In the genomic region with DNA sequence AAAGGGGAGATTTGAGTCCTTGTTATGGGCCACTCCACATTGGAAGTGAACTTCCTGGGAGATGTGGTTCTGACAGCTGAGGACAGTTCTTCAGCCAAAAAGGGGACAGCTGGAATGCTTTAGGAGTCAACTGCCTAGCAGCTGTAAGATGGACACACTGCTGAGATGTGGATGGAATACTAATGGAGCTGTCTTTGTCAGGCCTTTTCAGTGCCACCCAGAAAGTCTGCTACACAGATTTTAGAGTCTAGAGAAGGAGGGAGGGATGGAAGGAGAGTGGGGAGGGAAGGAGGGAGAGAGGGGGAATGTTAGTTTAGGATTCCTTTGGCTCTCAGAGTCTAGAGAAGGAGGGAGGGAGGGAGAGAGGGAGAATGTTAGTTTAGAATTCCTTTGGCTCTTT, we compare ENCODE assay signal across 23 mouse cellular contexts.
DNase-seq lines count a peak whose midpoint lies in the region; ATAC-seq and TF ChIP-seq lines count a peak whose summit lies in the region.
"Had no signal": no experiment of that assay in that cellular context is flagged by ENCODE, and none has a peak within 500 bp of the region (broad histone marks: within the 10 kb centered on the region; RNA-seq: fewer than 3 reads in every experiment).

No protein-coding gene starts in this region.

- no peaks in the 10 kb centered on the region for H3K4me1 ChIP-seq in embryonic facial prominence, embryonic 14.5 days (ENCODE audit: control insufficient read depth, insufficient read depth, low read length)
- no peaks in the 10 kb centered on the region for H3K4me1 ChIP-seq in embryonic facial prominence, embryonic 10.5 days
- H3K4me1 ChIP-seq in kidney, embryonic 14.5 days (ENCODE audit: control insufficient read depth, insufficient read depth, low read length), result no peaks in the 10 kb centered on the region
- no peaks in the 10 kb centered on the region for H3K4me1 ChIP-seq in midbrain, postnatal 0 days (ENCODE audit: insufficient read depth, low read length)
- no peaks in the 10 kb centered on the region for H3K4me1 ChIP-seq in midbrain, embryonic 13.5 days (replicated peaks)
- H3K4me1 ChIP-seq: embryonic facial prominence, embryonic 13.5 days; heart, embryonic 10.5 days; limb, embryonic 15.5 days; liver, embryonic 15.5 days; stomach, embryonic 15.5 days had no signal

- no peak overlapping the region for H3K27ac ChIP-seq in embryonic facial prominence, embryonic 14.5 days (replicated peaks; ENCODE audit: low read depth, low read length)
- H3K27ac ChIP-seq in embryonic facial prominence, embryonic 10.5 days (replicated peaks), result no peak overlapping the region
- no peak overlapping the region for H3K27ac ChIP-seq in kidney, embryonic 14.5 days (ENCODE audit: low read depth, low read length)
- H3K27ac ChIP-seq in midbrain, postnatal 0 days (ENCODE audit: low read depth, low read length), result no peak overlapping the region
- no peak overlapping the region for H3K27ac ChIP-seq in midbrain, embryonic 13.5 days
- H3K27ac ChIP-seq: embryonic facial prominence, embryonic 13.5 days; gastrocnemius, adult 2 months; heart, embryonic 10.5 days; limb, embryonic 15.5 days; liver, embryonic 15.5 days; stomach, embryonic 15.5 days had no signal

- no peaks in the 10 kb centered on the region for H3K9me3 ChIP-seq in embryonic facial prominence, embryonic 14.5 days (ENCODE audit: control insufficient read depth, low read length)
- 0 out of 2 replicates have a peak, but pooled peaks cover 2% of the 10 kb centered on the region for H3K9me3 ChIP-seq in embryonic facial prominence, embryonic 10.5 days
- no peaks in the 10 kb centered on the region for H3K9me3 ChIP-seq in kidney, embryonic 14.5 days (ENCODE audit: control insufficient read depth, low read length)
- no peaks in the 10 kb centered on the region for H3K9me3 ChIP-seq in midbrain, postnatal 0 days (ENCODE audit: low read length)
- no peaks in the 10 kb centered on the region for H3K9me3 ChIP-seq in midbrain, embryonic 13.5 days
- H3K9me3 ChIP-seq: embryonic facial prominence, embryonic 13.5 days; heart, embryonic 10.5 days; limb, embryonic 15.5 days; liver, embryonic 15.5 days; stomach, embryonic 15.5 days had no signal

- no peaks in the 10 kb centered on the region for H3K27me3 ChIP-seq in embryonic facial prominence, embryonic 14.5 days (replicated peaks; ENCODE audit: control insufficient read depth, insufficient read depth, low read length)
- no peaks in the 10 kb centered on the region for H3K27me3 ChIP-seq in embryonic facial prominence, embryonic 10.5 days (replicated peaks; ENCODE audit: low read depth, poor library complexity, severe bottlenecking)
- H3K27me3 ChIP-seq in kidney, embryonic 14.5 days (ENCODE audit: control insufficient read depth, insufficient read depth, low read length), result no peaks in the 10 kb centered on the region
- H3K27me3 ChIP-seq in midbrain, postnatal 0 days (ENCODE audit: insufficient read depth, low read length), result no peaks in the 10 kb centered on the region
- H3K27me3 ChIP-seq in midbrain, embryonic 13.5 days, result no peaks in the 10 kb centered on the region
- H3K27me3 ChIP-seq: embryonic facial prominence, embryonic 13.5 days; limb, embryonic 15.5 days; liver, embryonic 15.5 days; stomach, embryonic 15.5 days had no signal

- no peak overlapping the region for H3K4me3 ChIP-seq in embryonic facial prominence, embryonic 14.5 days (ENCODE audit: low read depth, low read length)
- no peak overlapping the region for H3K4me3 ChIP-seq in embryonic facial prominence, embryonic 10.5 days
- no peak overlapping the region for H3K4me3 ChIP-seq in kidney, embryonic 14.5 days (ENCODE audit: low read length)
- H3K4me3 ChIP-seq in midbrain, postnatal 0 days (ENCODE audit: low read depth, low read length), result no peak overlapping the region
- no peak overlapping the region for H3K4me3 ChIP-seq in midbrain, embryonic 13.5 days (replicated peaks)
- H3K4me3 ChIP-seq: embryonic facial prominence, embryonic 13.5 days; gastrocnemius, adult 2 months; heart, embryonic 10.5 days; limb, embryonic 15.5 days; liver, embryonic 15.5 days; stomach, embryonic 15.5 days had no signal

- DNase-seq in embryonic facial prominence, embryonic 14.5 days (ENCODE audit: low spot score), result peak; percentile 1
- no peak for DNase-seq in embryonic facial prominence, embryonic 10.5 days (ENCODE audit: low spot score)
- DNase-seq in kidney, postnatal 10 days, result peak; percentile 3
- DNase-seq in midbrain, postnatal 0 days (ENCODE audit: low spot score), result peak; percentile 58
- no peak for DNase-seq in urinary bladder, adult 18-20 months (ENCODE audit: low spot score in 2 of 2)
- DNase-seq: adrenal gland, postnatal 25 days; cerebellum, adult 11-12 months; cerebellum, postnatal 25 days; forebrain, postnatal 0 days; gastrocnemius, adult 2 months; heart, postnatal 14 days; kidney, adult 18-20 months; kidney, postnatal 36 days; right cerebral cortex, postnatal 25 days; thymus, adult 18-20 months; thymus, postnatal 4 days had no signal

- no peak overlapping the region for H3K4me2 ChIP-seq in embryonic facial prominence, embryonic 14.5 days (ENCODE audit: low read depth, low read length)
- H3K4me2 ChIP-seq in kidney, embryonic 14.5 days (replicated peaks; ENCODE audit: low read depth, low read length), result no peak overlapping the region
- H3K4me2 ChIP-seq in midbrain, postnatal 0 days (ENCODE audit: low read depth, low read length, poor library complexity, severe bottlenecking), result no peak overlapping the region
- H3K4me2 ChIP-seq in midbrain, embryonic 13.5 days (replicated peaks), result no peak overlapping the region
- H3K4me2 ChIP-seq: embryonic facial prominence, embryonic 13.5 days; limb, embryonic 15.5 days; liver, embryonic 15.5 days; stomach, embryonic 15.5 days had no signal

- no peaks in the 10 kb centered on the region for H3K36me3 ChIP-seq in embryonic facial prominence, embryonic 14.5 days (ENCODE audit: control insufficient read depth, insufficient read depth, low read length)
- no peaks in the 10 kb centered on the region for H3K36me3 ChIP-seq in embryonic facial prominence, embryonic 10.5 days (replicated peaks)
- H3K36me3 ChIP-seq in kidney, embryonic 14.5 days (ENCODE audit: control insufficient read depth, insufficient read depth, low read length), result no peaks in the 10 kb centered on the region
- no peaks in the 10 kb centered on the region for H3K36me3 ChIP-seq in midbrain, postnatal 0 days (ENCODE audit: insufficient read depth, low read length)
- no peaks in the 10 kb centered on the region for H3K36me3 ChIP-seq in midbrain, embryonic 13.5 days
- H3K36me3 ChIP-seq: embryonic facial prominence, embryonic 13.5 days; heart, embryonic 10.5 days; limb, embryonic 15.5 days; liver, embryonic 15.5 days; stomach, embryonic 15.5 days had no signal

- no peak overlapping the region for H3K9ac ChIP-seq in embryonic facial prominence, embryonic 14.5 days (ENCODE audit: low read depth, low read length)
- no peak overlapping the region for H3K9ac ChIP-seq in kidney, embryonic 14.5 days (ENCODE audit: low read depth, low read length)
- H3K9ac ChIP-seq in midbrain, postnatal 0 days (replicated peaks; ENCODE audit: low read length, poor library complexity, severe bottlenecking), result no peak overlapping the region
- no peak overlapping the region for H3K9ac ChIP-seq in midbrain, embryonic 13.5 days (replicated peaks)
- H3K9ac ChIP-seq: embryonic facial prominence, embryonic 13.5 days; forebrain, postnatal 0 days; limb, embryonic 15.5 days; liver, embryonic 15.5 days; stomach, embryonic 15.5 days had no signal

- TF ChIP-seq CTCF in midbrain, postnatal 0 days (IDR thresholded peaks at IDR 0.05), result no peak

- no peak for ATAC-seq in embryonic facial prominence, embryonic 14.5 days (ENCODE audit: low read depth)
- no peak for ATAC-seq in kidney, embryonic 14.5 days (ENCODE audit: low FRiP score, low TSS enrichment)
- ATAC-seq in midbrain, postnatal 0 days (ENCODE audit: low FRiP score), result no peak
- ATAC-seq in midbrain, embryonic 13.5 days, result no peak
- ATAC-seq: forebrain, postnatal 0 days had no signal

Comparison
In these comparisons a context has a peak if more than half of its experiments do, and no peak if none do; other contexts are left out.
1. DNase-seq: peak in embryonic facial prominence, embryonic 14.5 days (single experiment), kidney, postnatal 10 days (single experiment) and midbrain, postnatal 0 days (single experiment); none in embryonic facial prominence, embryonic 10.5 days (single experiment) and urinary bladder, adult 18-20 months (0 of 2).